Mouse (Mus musculus): ENCODE results near the gene Rac3. TPM values are rescaled to one million over a fixed set of nuclear protein-coding genes. Genes with fewer than 3 reads are reported as not detected.

Rac3 gene
- total and polyA plus RNA-seq, 2 experiments from 2014 or later = 788 to 808 TPM

DNA sequence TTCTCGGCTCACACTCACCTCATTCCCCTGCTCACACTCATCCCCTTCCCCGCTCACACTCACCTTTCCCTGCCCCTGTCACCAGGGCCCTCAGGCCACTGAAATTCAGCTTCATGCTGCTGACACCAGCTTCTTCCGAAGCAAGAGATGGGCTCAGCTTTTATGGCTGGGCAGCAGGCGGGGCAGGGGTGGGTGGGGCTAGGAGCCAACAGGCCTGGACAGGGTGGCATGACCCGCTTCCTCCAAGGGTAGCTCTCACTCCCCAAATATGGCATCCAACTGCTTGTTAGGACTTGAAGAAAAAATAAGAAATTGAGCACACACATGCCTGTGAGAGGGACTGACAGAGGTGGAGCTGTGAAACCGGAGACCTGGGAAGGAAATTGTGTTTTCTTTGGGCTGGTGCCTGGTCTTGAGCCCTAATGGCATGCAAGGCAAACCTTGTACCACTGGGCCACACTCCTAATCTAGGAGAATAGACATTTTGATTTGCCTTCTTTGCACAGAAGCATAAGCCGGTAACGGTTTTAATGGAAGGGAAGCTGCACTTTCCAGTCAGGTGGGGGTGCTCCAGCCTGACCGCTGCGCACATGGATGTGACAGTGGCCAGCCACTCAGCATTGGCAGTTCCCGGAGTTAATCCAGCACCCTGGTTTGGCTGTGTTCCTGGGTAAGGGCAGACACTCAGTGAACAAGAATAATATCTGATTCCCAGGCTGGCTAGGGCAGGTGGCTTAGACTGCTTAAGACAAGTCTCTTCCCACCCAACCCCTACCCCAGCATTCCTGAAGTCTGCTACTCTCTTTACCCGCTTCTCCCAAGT lies 10.8 kb downstream of the Rac3 start, which contains the start of gene Cbr2:
TSS of gene Cbr2 (minus strand) at position 257 of the 823 bp plus-strand sequence.
- no peak within 1 kb of the TSS for H3K4me2 ChIP-seq (ENCODE audit: low read depth, low read length, poor library complexity, severe bottlenecking)
- WGBS = 76% methylated on average over 12 of the region's 12 CpGs
- H3K9me3 ChIP-seq (ENCODE audit: low read length) = no peaks in the 10 kb centered on the region
- H3K27me3 ChIP-seq (ENCODE audit: insufficient read depth, low read length) = no peaks in the 10 kb centered on the region
- DNase-seq (ENCODE audit: low spot score) (no peak), ATAC-seq (ENCODE audit: low FRiP score) (no peak)
- no peak within 1 kb of the TSS for H3K9ac ChIP-seq (replicated peaks; ENCODE audit: low read length, poor library complexity, severe bottlenecking)
- no peaks in the 10 kb centered on the region for H3K4me1 ChIP-seq (ENCODE audit: insufficient read depth, low read length)
- no peaks in the 10 kb centered on the region for H3K36me3 ChIP-seq (ENCODE audit: insufficient read depth, low read length)
- H3K4me3 ChIP-seq (ENCODE audit: low read depth, low read length) = no peak within 1 kb of the TSS
- no peak within 1 kb of the TSS for H3K27ac ChIP-seq (ENCODE audit: low read depth, low read length)
- no peak for TF ChIP-seq CTCF (IDR thresholded peaks at IDR 0.05)

DNA sequence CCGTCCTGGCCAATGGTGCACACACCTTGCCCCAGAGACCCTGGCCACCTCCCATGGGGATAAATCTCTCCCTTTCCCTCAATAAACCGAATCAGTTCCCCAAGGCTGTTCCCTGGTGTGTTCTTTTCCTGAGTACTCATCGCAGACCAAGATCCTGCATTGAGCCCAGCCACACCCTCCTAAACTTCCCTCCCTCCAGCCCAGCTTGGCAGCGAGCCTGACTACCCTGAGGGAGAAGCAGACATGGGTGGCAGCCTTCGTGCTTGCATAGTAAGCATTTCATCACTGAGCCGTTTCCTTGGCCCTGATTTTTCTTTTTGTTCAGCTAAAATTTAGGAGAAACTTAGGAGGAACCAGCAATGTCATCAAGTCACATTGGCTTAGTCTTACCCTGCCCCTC lies 12.3 kb downstream of the Rac3 start:
- Histone ChIP-seq H3K4me2 (ENCODE audit: low read depth, low read length, poor library complexity, severe bottlenecking) (no peak overlapping the region), H3K9me3 (ENCODE audit: low read length) (no peaks in the 10 kb centered on the region), H3K9ac (replicated peaks; ENCODE audit: low read length, poor library complexity, severe bottlenecking) (no peak overlapping the region), H3K36me3 (ENCODE audit: insufficient read depth, low read length) (no peaks in the 10 kb centered on the region), H3K27me3 (ENCODE audit: insufficient read depth, low read length) (no peaks in the 10 kb centered on the region), H3K4me1 (ENCODE audit: insufficient read depth, low read length) (no peaks in the 10 kb centered on the region), H3K27ac (ENCODE audit: low read depth, low read length) (no peak overlapping the region), H3K4me3 (ENCODE audit: low read depth, low read length) (no peak overlapping the region)
- DNase-seq (ENCODE audit: low spot score) (no peak), ATAC-seq (ENCODE audit: low FRiP score) (no peak)
- 64% methylated on average over 6 of the region's 6 CpGs for WGBS
- no peak for TF ChIP-seq CTCF (IDR thresholded peaks at IDR 0.05)

GRCm38 (mm10) chr11:120736424-120736823 lies 15.2 kb downstream of the Rac3 start:
- Histone ChIP-seq H3K9me3 (ENCODE audit: low read length) (no peaks in the 10 kb centered on the region), H3K36me3 (ENCODE audit: insufficient read depth, low read length) (no peaks in the 10 kb centered on the region), H3K4me1 (ENCODE audit: insufficient read depth, low read length) (no peaks in the 10 kb centered on the region), H3K4me3 (ENCODE audit: low read depth, low read length) (no peak overlapping the region), H3K9ac (replicated peaks; ENCODE audit: low read length, poor library complexity, severe bottlenecking) (no peak overlapping the region), H3K27me3 (ENCODE audit: insufficient read depth, low read length) (no peaks in the 10 kb centered on the region), H3K27ac (ENCODE audit: low read depth, low read length) (no peak overlapping the region), H3K4me2 (ENCODE audit: low read depth, low read length, poor library complexity, severe bottlenecking) (no peak overlapping the region)
- TF ChIP-seq CTCF (IDR thresholded peaks at IDR 0.05) = no peak
- ATAC-seq (ENCODE audit: low FRiP score) (no peak), DNase-seq (ENCODE audit: low spot score) (no peak)
- 83% methylated on average over 6 of the region's 6 CpGs for WGBS

DNA sequence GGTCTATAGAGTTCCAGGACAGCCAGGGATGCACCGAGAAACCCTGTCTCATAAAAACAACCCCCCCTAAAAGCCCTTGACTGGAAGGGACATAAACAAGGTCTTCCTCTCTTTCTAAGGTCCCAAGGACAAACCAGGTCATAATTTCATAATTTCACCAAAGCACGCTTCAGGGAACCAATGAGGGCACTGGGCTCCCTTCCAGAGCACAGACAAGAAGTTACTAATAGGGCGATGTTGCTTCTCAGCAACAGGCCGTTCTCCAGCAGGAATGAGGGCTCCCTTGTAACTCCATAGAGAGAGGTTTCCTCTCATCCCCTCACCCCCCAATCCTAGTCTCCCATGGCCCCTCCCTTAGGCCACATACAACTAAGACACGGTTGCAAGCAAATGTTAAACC lies 19.7 kb downstream of the Rac3 start:
- Histone ChIP-seq H3K4me2 (ENCODE audit: low read depth, low read length, poor library complexity, severe bottlenecking) (no peak overlapping the region), H3K9ac (replicated peaks; ENCODE audit: low read length, poor library complexity, severe bottlenecking) (no peak overlapping the region), H3K27me3 (ENCODE audit: insufficient read depth, low read length) (no peaks in the 10 kb centered on the region), H3K36me3 (ENCODE audit: insufficient read depth, low read length) (no peaks in the 10 kb centered on the region), H3K9me3 (ENCODE audit: low read length) (no peaks in the 10 kb centered on the region), H3K4me3 (ENCODE audit: low read depth, low read length) (no peak overlapping the region), H3K27ac (ENCODE audit: low read depth, low read length) (no peak overlapping the region), H3K4me1 (ENCODE audit: insufficient read depth, low read length) (no peaks in the 10 kb centered on the region)
- DNase-seq (ENCODE audit: low spot score) = no peak
- ATAC-seq (ENCODE audit: low FRiP score) = no peak
- 94% methylated on average over 5 of the region's 5 CpGs for WGBS
- no peak for TF ChIP-seq CTCF (IDR thresholded peaks at IDR 0.05)

GRCm38 (mm10) chr11:120744121-120744701 lies 22.9 kb downstream of the Rac3 start:
- no peaks in the 10 kb centered on the region for H3K4me1 ChIP-seq (ENCODE audit: insufficient read depth, low read length)
- DNase-seq (ENCODE audit: low spot score) (no peak), ATAC-seq (ENCODE audit: low FRiP score) (no peak)
- no peak overlapping the region for H3K4me2 ChIP-seq (ENCODE audit: low read depth, low read length, poor library complexity, severe bottlenecking)
- H3K9ac ChIP-seq (replicated peaks; ENCODE audit: low read length, poor library complexity, severe bottlenecking) = no peak overlapping the region
- H3K4me3 ChIP-seq (ENCODE audit: low read depth, low read length) = no peak overlapping the region
- no peaks in the 10 kb centered on the region for H3K36me3 ChIP-seq (ENCODE audit: insufficient read depth, low read length)
- WGBS = 80% methylated on average over 7 of the region's 7 CpGs
- no peak overlapping the region for H3K27ac ChIP-seq (ENCODE audit: low read depth, low read length)
- H3K27me3 ChIP-seq (ENCODE audit: insufficient read depth, low read length) = no peaks in the 10 kb centered on the region
- H3K9me3 ChIP-seq (ENCODE audit: low read length) = no peaks in the 10 kb centered on the region
- TF ChIP-seq CTCF (IDR thresholded peaks at IDR 0.05) = no peak

DNA sequence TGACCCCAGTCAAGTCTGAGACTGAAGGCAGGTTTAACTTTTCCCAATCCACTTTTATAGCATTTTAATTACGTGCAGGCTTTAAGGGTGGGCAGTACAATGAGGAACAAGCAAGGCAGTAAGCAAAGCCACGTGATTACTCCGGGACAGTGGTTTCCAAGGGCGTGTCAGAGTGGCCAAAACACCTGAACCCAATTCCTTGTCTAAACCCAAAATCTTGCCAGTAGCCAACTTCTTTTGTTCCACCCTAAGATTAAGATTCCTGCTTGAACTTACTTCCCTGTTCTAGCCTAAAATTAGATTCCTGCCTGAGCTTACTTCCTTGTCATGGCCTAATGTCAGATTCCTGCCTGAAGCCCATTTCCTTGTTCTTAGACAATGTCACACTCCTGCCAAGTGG lies 26.7 kb downstream of the Rac3 start:
- Histone ChIP-seq H3K4me3 (ENCODE audit: low read depth, low read length) (no peak overlapping the region), H3K36me3 (ENCODE audit: insufficient read depth, low read length) (no peaks in the 10 kb centered on the region), H3K9me3 (ENCODE audit: low read length) (no peaks in the 10 kb centered on the region), H3K4me1 (ENCODE audit: insufficient read depth, low read length) (no peaks in the 10 kb centered on the region), H3K9ac (replicated peaks; ENCODE audit: low read length, poor library complexity, severe bottlenecking) (no peak overlapping the region), H3K27ac (ENCODE audit: low read depth, low read length) (no peak overlapping the region), H3K27me3 (ENCODE audit: insufficient read depth, low read length) (no peaks in the 10 kb centered on the region), H3K4me2 (ENCODE audit: low read depth, low read length, poor library complexity, severe bottlenecking) (no peak overlapping the region)
- WGBS = 84% methylated on average over 4 of the region's 4 CpGs
- TF ChIP-seq CTCF (IDR thresholded peaks at IDR 0.05) = no peak
- ATAC-seq (ENCODE audit: low FRiP score) (no peak), DNase-seq (ENCODE audit: low spot score) (no peak)
